Mouse (Mus musculus) testis, adult 2 months (tissue): ENCODE measurements around the gene Gipc2.

Source experiments
- CTCF ChIP-seq: fragments of 200-500 bp; IDR thresholded peaks from 2 replicates; pipeline ENCODE4 v1.5.1; 2012; ENCODE audit warnings: low read depth, mild to moderate bottlenecking, inconsistent platforms, low read length, moderate library complexity; ENCODE audit not compliant: control insufficient read depth, insufficient read depth, insufficient replicate concordance
- POLR2A ChIP-seq: fragments of 200-500 bp; IDR thresholded peaks from 2 replicates; pipeline ENCODE4 v1.6.1; 2012; ENCODE audit warnings: low read depth, mild to moderate bottlenecking, inconsistent platforms, low read length, moderate library complexity; ENCODE audit not compliant: control insufficient read depth

DNA sequence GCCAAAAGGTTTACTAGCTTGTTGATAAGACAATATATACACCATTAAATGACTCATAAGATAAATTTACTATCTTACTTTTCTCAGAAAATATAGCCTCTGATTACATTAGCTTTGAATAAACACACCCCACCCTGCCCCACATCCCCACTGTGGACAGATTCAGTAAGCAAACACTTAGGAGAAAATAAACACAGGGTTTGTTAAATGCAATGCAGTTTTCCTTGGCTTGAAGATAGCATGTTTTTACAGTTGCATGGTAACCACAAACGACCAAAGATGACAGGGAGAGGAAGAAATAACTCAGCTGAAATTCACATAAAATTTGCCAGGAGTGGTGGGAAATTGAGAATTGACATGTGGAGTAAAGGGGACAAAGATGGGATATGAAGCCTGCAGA, 4.4 kb upstream of the Gipc2 start:
- TF ChIP-seq CTCF: no peak
- no peak for TF ChIP-seq POLR2A
